Mouse (Mus musculus) c-Kit-positive CD71-negative TER-119-negative erythroid progenitor cells, embryonic 14.5 days (primary cell): Measurements from ENCODE around the gene Dolk.

Experiments
- DNase-seq: peaks from one replicate; pipeline ENCODE4 v3.0.0-alpha.2; 2013; ENCODE audit warnings: low read depth

The Dolk gene

DNA sequence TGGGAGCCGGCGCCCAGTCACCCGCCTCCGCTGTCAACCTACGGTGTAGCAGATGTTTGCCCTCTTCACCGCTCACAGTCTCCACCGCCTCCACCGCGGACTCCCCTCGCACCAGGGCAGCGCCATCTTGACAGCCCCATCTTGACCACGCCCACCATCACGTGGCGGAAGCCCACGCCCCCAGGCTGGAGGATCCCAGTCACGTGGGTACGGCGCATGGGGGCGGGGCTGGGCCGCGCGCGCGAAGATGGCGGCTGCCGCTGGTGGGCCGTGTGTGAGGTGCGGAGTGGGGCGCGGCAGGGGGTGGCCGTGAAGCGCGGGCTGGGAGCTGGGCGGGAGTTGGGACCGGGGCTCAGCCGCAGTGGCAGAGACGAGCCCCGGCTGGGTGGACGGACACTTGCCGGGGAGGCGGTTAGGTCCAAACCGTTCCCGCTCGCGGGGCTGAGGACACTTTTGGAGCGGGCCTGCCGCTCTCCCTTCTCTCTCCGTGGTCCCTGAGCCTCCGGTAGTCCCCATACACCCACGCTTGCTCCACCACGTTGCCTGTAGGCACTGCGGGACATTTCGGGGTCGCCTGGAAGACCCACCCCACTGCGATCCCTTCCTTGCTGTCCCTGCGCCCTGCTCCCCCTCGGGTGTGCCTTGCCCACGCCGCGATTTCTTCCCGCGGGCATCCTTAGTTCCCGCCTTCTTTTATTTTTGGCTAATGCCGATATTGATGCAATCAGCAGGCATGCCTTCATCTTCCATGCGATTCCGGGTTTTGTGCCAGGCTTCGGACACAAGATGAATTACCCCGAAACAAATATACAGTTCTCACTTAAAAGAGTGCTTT lies at the start of gene Dolk, which contains the start of gene Nup188:
TSS of gene Dolk (minus strand) at position 143 of the 835 bp plus-strand sequence.
TSS of gene Nup188 (plus strand) at position 206 of the 835 bp plus-strand sequence.
- peak; percentile 94 for DNase-seq

- no peak for DNase-seq
These were observed 49.2 kb upstream of the Dolk start for GRCm38 (mm10) chr2:30335324-30335723.

- no peak for DNase-seq
These were observed 42.7 kb upstream of the Dolk start for GRCm38 (mm10) chr2:30328791-30329190.

DNA sequence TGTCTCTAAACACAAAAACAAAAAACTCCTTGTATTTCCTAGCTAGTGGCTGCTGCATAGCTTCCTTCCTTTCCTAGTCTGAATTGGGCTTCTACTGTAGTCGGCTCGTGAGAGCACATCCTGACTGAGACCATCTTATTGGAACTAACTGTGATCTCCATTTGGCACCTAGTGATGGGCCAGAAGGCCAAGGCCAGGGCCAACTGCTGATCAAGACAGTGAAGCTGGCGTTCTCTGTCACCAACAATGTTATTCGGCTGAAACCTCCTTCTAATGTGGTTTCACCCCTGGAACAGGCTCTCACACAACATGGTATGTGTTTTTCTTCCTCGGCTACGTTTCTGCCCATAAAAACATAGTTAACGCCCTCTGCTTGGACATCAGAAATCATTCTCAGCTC lies 41.1 kb upstream of the Dolk start:
- no peak for DNase-seq

DNA sequence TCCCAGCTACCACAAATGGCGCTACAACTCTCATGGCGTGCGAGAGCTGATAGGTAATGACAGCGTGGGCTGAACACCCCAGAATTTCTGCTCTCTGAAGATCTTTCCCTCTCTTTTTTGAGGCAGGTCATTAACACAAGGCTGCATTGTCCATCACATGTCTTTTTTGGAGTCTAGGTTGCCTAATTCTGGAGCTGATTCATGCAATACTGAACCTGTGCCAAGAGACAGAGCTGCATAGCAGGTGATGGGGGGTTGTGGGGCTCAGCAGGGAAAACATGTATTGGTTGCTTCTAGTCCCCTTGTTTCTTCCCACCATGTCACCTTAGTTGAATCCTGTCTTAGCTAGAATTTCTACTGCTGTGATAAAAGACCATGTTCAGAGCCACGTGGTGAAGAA lies 39.2 kb upstream of the Dolk start:
- DNase-seq: no peak

GRCm38 (mm10) chr2:30323111-30323510 lies 37.0 kb upstream of the Dolk start:
- no peak for DNase-seq

- no peak for DNase-seq
These were observed 33.1 kb upstream of the Dolk start for GRCm38 (mm10) chr2:30319260-30319659.

- no peak for DNase-seq
These were observed 30.8 kb upstream of the Dolk start for GRCm38 (mm10) chr2:30316955-30317354.

DNA sequence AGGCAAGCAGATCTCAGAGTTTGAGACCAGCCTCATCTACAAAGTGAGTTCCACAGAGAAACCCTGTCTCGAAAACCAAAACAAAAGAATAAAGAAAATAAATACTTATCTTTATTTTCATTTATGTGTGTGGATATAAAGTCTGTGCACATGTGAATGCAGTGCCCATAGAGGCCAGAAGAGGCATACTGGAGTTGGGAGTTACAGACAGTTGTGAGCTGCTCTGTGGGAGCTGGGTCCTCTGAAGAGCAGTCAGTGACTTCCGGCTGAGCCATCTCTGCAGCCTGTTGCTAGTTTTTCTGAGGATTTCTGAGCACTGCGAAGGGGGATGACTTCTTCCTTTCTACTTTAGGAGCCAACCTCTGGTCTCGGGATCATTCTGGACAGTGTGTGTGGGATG lies 30.0 kb upstream of the Dolk start:
- DNase-seq: no peak

DNA sequence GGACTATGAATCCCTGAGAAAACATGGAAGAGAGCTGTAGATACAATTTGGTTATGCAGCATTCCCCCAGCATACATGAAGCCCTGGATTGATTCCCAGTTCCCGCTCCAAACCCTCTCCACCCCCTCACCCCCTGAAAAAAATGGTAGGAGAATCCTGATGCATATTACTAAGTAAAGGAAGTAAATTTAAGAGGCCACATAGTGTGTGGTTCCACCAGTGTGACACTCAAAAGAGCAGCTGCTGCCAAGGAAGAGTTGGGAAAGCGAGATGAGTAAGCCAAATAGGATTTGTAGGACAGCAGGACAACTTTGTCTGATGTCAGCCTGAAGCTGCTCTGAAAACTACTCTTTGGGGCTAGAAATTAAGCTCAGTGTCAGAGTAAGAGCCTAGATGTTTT lies 25.3 kb upstream of the Dolk start:
- no peak for DNase-seq

- no peak for DNase-seq
These were observed 23.2 kb upstream of the Dolk start for GRCm38 (mm10) chr2:30309351-30309750.

GRCm38 (mm10) chr2:30306087-30306486 lies 20.0 kb upstream of the Dolk start:
- no peak for DNase-seq

DNA sequence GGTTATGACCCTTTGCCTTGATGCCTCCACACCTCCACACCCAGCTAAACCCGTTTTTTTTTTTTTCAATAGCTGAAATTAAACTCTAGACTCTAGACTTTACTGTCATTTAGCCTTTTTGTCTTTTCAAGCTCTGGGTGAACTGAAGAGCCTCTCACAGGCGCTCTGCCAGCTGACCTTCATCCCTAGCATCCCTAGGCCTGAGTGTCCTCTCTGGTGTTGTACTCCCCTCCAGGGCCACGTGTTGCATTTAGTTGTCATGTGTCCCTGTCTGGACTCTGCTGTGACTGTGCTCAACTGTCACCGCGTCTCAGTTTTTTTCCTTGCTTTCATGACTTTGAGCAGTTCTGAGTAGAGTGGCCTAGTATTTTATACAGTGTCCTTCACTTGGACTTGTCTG lies 13.8 kb upstream of the Dolk start:
- DNase-seq: no peak

- DNase-seq: no peak
These were observed 13.4 kb upstream of the Dolk start for GRCm38 (mm10) chr2:30299525-30299924.

DNA sequence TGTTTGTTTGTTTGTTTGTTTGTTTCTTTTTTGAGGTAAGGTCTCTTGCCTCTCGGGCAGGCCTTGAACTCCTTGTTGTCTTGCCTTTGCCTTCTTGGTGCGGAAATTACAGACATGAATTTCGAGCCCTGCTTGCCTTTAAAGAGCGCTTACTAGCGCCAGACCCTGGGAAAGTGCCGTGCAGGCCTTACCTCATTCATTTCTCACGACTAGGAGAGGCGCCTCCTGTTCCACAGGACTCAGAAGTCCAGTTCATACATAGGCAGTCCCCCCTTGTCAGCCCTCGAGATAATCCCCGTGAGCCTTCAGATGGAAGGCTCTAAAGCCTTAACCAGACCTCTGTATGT lies 866 bp upstream of the Dolk start:
- DNase-seq: peak; percentile 22

DNA sequence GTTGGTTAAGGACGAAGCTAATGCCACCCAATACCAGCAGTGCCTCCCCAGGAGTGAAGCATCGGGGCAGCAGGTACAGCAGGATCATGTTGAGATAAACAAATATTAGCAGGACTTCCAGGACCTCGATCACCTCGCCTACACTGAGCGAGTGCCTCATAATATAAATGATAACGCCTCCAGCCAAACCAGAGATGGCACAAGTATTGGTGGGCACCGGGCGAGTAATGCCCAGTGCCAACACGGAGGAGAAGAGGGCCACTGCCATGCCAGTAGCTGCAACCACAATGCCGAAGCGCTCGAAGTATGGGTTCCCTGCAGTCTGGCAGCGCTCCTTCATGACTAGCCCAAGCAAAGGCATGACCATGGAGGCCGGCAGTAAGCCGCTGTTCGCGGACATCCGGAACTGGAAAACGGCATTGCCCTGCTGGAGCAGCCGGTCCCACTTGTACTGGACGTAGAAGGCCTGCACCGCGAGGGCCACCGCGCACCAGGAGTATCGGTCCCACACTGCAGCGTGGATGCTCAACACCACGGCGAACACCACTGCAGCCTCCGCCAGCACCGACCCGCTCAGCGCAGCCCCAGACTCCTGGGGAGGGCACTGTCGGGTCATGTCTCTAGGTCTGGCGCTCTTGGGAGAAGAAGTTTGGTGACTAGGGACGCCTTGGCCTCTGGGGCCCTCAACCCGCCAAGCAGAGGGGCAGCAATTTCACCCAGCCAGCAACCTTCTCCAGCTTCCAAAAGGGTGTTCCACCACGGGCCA lies 535 bp downstream of the Dolk start:
- no peak for DNase-seq

DNA sequence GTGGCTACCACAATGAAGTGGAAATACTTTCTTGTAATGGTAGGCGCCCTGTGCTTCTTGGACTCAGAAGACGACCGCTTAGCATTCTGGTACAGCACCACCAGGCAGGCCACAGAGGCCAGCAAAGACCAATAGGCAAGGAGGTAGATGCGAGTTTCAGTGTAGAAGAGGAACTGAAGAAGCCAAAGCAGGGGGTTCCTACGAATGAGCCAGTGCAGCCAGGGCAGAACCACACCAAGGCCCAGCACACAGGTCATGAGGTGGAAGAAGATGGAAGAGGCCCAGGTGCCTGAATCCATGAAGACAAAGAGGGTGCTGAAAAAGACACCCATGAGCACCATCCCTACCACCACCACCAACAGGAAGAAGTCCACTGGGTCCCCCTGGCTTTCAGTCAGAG lies 1.1 kb downstream of the Dolk start:
- no peak for DNase-seq

- no peak for DNase-seq
These were observed 2.9 kb downstream of the Dolk start for GRCm38 (mm10) chr2:30283193-30283592.

DNA sequence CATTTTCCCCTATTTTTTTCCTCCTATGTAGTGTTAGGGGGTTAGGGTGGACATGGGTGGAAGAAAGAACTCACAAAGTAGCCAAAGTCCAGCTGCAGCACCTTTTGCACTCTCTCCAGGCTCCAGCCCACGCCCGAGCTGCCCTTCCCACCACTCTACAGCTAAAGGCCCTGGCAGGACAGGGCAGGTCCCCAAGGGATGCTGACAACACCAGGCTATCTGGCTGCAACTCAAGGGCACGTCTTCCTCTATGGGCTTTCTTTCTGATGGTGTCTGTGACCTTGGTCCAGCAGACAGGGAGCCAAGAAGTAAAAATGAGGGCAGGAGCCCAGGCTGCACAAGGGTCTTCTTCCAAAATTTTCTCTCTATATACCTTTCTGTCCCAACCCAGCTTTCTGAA lies 4.5 kb downstream of the Dolk start:
- DNase-seq: no peak

DNA sequence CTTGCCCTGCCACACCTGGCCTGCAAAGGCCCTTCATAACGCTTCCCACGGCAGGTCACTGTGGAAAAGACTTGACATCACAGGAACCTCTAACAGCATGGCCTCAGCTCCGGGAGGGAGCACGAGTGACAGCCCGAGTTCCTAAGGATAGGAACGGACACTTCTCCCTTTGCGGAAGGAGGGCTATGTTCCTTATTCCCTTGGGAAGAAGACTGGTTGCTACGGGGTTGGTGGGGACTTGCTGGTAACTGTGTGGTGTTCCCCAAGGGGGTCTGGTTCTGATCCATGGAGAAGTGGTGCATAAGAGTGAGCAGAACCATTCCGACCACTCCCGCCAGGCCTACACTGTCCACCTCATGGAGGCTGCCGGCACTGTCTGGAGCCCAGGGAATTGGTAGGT lies 5.4 kb downstream of the Dolk start, which contains the start of gene Gm28038:
TSS of gene Gm28038 (plus strand) at position 301 of the 400 bp plus-strand sequence.
- no peak for DNase-seq

- peak; percentile 63 for DNase-seq
These were observed 16.0 kb downstream of the Dolk start for GRCm38 (mm10) chr2:30270134-30270533.

- no peak for DNase-seq
These were observed 16.7 kb downstream of the Dolk start for GRCm38 (mm10) chr2:30269241-30269990.

DNA sequence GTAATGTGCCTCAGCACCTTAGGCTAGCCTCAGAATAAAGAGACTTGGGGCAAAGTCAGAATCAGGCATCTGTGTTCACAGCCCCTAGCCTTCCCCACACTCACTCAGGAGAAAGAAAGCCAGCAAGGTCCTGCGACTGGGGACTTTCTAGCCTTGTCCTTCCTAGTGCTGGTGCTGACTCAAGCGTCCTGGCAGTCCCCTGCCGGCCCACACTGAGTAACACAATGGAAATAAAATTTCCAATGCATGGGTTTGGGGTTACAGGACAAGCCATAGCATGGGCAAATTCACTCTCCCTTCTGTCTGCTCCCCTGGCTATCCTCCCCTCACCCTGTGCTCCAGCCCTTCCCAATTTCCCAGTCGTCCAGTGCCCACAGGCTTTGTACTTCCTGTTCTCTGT lies 17.8 kb downstream of the Dolk start:
- no peak for DNase-seq
